Mouse (Mus musculus): ENCODE results near the gene Card19. TPM values are rescaled to one million over a fixed set of nuclear protein-coding genes. Genes with fewer than 3 reads are reported as not detected.

Card19 gene
- polyA plus RNA-seq, 1 experiment from 2014 or later = 29.2 TPM

GRCm38 (mm10) chr13:49172335-49172734 is 43.5 kb downstream of the Card19 start:
- WGBS = 95% methylated on average over 7 of the region's 7 CpGs
- Histone ChIP-seq H3K36me3 (no peaks in the 10 kb centered on the region), H3K9me3 (replicated peaks) (no peaks in the 10 kb centered on the region), H3K27me3 (ENCODE audit: low read depth, poor library complexity, severe bottlenecking) (0 out of 2 replicates have a peak, but pooled peaks cover 7% of the 10 kb centered on the region), H3K27ac (no peak overlapping the region), H3K4me3 (no peak overlapping the region), H3K4me1 (peaks cover 9% of the 10 kb centered on the region; the same call in 1 of the 2 replicates)
- no peak for DNase-seq (ENCODE audit: low spot score)

GRCm38 (mm10) chr13:49171729-49172128 is 44.1 kb downstream of the Card19 start:
- Histone ChIP-seq H3K27me3 (ENCODE audit: low read depth, poor library complexity, severe bottlenecking) (0 out of 2 replicates have a peak, but pooled peaks cover 7% of the 10 kb centered on the region), H3K36me3 (no peaks in the 10 kb centered on the region), H3K27ac (no peak overlapping the region), H3K9me3 (replicated peaks) (no peaks in the 10 kb centered on the region), H3K4me1 (peaks cover 13% of the 10 kb centered on the region; the same call in 1 of the 2 replicates), H3K4me3 (no peak overlapping the region)
- no peak for DNase-seq (ENCODE audit: low spot score)
- WGBS = 86% methylated on average over 1 of the region's 1 CpGs

- Histone ChIP-seq H3K36me3 (no peaks in the 10 kb centered on the region), H3K27ac (no peak overlapping the region), H3K9me3 (replicated peaks) (no peaks in the 10 kb centered on the region), H3K4me1 (peaks cover 13% of the 10 kb centered on the region; the same call in 1 of the 2 replicates), H3K27me3 (ENCODE audit: low read depth, poor library complexity, severe bottlenecking) (0 out of 2 replicates have a peak, but pooled peaks cover 7% of the 10 kb centered on the region), H3K4me3 (no peak overlapping the region)
- WGBS = 92% methylated on average over 11 of the region's 11 CpGs
- DNase-seq (ENCODE audit: low spot score) = no peak
Measured at GRCm38 (mm10) chr13:49170623-49171022, 45.2 kb downstream of the Card19 start.

DNA sequence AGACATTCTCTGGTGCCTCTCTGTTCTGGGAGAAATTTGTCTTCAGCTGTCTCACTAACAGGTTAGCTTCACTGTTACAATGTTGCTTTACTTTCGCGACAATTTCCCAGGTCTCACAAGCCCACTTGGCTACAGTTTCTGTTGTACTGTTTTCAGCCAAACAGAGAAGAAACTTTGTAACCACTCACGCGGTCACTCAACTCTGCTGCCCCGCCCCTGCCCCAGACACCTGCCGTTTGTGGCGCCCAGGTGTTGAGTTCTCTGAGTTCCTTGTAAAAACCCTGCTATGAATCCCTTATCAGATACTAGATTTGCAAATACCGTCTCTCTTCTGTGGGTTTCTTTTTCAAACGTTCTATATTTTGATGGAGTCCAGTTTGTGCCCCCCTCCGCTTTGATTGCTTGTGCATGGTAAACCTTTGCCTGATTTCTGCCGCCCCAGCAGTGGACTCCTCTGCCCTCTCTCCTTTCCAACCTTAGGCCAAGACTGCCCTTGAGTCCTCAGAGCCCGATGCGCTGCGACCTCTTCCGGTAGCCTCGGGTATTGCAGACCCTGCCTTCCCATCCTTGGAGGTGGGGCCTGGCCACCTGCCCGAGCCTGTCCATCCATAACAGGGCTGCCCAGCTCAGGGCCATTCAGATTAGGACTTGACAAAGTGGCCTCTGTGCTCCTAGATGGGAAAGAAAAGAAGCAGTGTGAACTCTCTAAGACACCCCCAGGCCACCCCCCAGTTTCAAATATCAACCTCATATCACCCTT is 46.2 kb downstream of the Card19 start:
- 0 out of 2 replicates have a peak, but pooled peaks cover 7% of the 10 kb centered on the region for H3K27me3 ChIP-seq (ENCODE audit: low read depth, poor library complexity, severe bottlenecking)
- no peaks in the 10 kb centered on the region for H3K9me3 ChIP-seq (replicated peaks)
- WGBS = 18% methylated on average over 17 of the region's 17 CpGs
- DNase-seq (ENCODE audit: low spot score) = peak; percentile 92
- no peaks in the 10 kb centered on the region for H3K36me3 ChIP-seq
- peaks cover 13% of the 10 kb centered on the region; the same call in 1 of the 2 replicates for H3K4me1 ChIP-seq
- no peak overlapping the region for H3K4me3 ChIP-seq
- no peak overlapping the region for H3K27ac ChIP-seq

DNA sequence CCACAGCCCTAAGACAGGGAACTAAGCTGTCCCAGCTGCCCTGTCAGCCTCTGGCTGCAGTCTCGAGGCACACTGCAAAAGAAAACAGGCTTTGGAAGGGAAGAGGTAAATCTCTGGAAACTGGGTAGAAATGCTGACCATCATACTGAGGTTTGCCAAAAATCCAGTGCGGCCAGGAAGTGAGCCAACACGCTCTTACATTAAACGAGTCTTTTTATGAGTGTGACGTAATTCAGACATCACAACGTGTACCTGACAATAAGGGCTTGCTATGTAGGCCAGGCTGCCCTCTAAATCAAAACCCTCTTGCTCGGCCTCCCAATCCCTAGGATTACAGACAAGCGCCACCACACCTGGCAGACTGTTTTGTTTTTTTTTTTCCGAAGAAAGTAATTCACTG is 48.8 kb downstream of the Card19 start:
- no peak overlapping the region for H3K4me3 ChIP-seq
- H3K9me3 ChIP-seq (replicated peaks) = no peaks in the 10 kb centered on the region
- H3K36me3 ChIP-seq = no peaks in the 10 kb centered on the region
- no peak for DNase-seq (ENCODE audit: low spot score)
- H3K27ac ChIP-seq = no peak overlapping the region
- 78% methylated on average over 9 of the region's 9 CpGs for WGBS
- H3K4me1 ChIP-seq = peaks cover 7% of the 10 kb centered on the region; the same call in 1 of the 2 replicates
- H3K27me3 ChIP-seq (ENCODE audit: low read depth, poor library complexity, severe bottlenecking) = 0 out of 2 replicates have a peak, but pooled peaks cover 3% of the 10 kb centered on the region

GRCm38 (mm10) chr13:49163645-49164044 is 52.2 kb downstream of the Card19 start:
- no peaks in the 10 kb centered on the region for H3K9me3 ChIP-seq (replicated peaks)
- H3K27me3 ChIP-seq (ENCODE audit: low read depth, poor library complexity, severe bottlenecking) = no peaks in the 10 kb centered on the region
- DNase-seq (ENCODE audit: low spot score) = no peak
- peaks cover 7% of the 10 kb centered on the region; the same call in 1 of the 2 replicates for H3K4me1 ChIP-seq
- H3K36me3 ChIP-seq = no peaks in the 10 kb centered on the region
- H3K27ac ChIP-seq = no peak overlapping the region
- WGBS = 84% methylated on average over 7 of the region's 7 CpGs
- H3K4me3 ChIP-seq = no peak overlapping the region

GRCm38 (mm10) chr13:49162722-49163121 is 53.1 kb downstream of the Card19 start:
- 83% methylated on average over 4 of the region's 4 CpGs for WGBS
- Histone ChIP-seq H3K9me3 (replicated peaks) (no peaks in the 10 kb centered on the region), H3K27ac (no peak overlapping the region), H3K4me1 (peaks cover 7% of the 10 kb centered on the region; the same call in 1 of the 2 replicates), H3K36me3 (no peaks in the 10 kb centered on the region), H3K4me3 (no peak overlapping the region), H3K27me3 (ENCODE audit: low read depth, poor library complexity, severe bottlenecking) (no peaks in the 10 kb centered on the region)
- no peak for DNase-seq (ENCODE audit: low spot score)

DNA sequence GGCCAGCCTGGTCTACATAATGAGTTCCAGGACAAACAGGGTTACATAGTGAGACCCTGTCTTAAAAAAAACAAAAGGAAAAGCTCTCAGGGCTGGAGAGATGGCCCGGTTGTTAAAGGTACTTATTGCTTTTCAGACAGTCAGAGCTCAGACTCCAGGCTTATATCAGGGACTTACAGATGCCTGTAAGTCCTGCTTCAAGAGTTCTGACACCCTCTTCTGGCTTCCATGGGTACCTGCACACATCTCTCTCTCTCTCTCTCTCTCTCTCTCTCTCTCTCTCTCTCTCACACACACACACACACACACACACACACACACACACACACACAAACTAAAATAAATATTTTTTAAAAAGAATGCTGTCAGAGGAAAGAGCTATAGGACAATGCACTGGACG is 54.6 kb downstream of the Card19 start:
- no peak for DNase-seq (ENCODE audit: low spot score)
- whole genome bisulfite sequencing = 78% methylated on average over 2 of the region's 2 CpGs
- Histone ChIP-seq H3K4me1 (no peaks in the 10 kb centered on the region), H3K4me3 (no peak overlapping the region), H3K27me3 (ENCODE audit: low read depth, poor library complexity, severe bottlenecking) (no peaks in the 10 kb centered on the region), H3K9me3 (replicated peaks) (0 out of 2 replicates have a peak, but pooled peaks cover 3% of the 10 kb centered on the region), H3K27ac (no peak overlapping the region), H3K36me3 (no peaks in the 10 kb centered on the region)

- Histone ChIP-seq H3K9me3 (replicated peaks) (0 out of 2 replicates have a peak, but pooled peaks cover 3% of the 10 kb centered on the region), H3K4me1 (no peaks in the 10 kb centered on the region), H3K27me3 (ENCODE audit: low read depth, poor library complexity, severe bottlenecking) (no peaks in the 10 kb centered on the region), H3K27ac (no peak overlapping the region), H3K36me3 (no peaks in the 10 kb centered on the region), H3K4me3 (no peak overlapping the region)
- 76% methylated on average over 10 of the region's 10 CpGs for whole genome bisulfite sequencing
- DNase-seq (ENCODE audit: low spot score) = no peak
Measured at GRCm38 (mm10) chr13:49158040-49158713, 57.7 kb downstream of the Card19 start.

DNA sequence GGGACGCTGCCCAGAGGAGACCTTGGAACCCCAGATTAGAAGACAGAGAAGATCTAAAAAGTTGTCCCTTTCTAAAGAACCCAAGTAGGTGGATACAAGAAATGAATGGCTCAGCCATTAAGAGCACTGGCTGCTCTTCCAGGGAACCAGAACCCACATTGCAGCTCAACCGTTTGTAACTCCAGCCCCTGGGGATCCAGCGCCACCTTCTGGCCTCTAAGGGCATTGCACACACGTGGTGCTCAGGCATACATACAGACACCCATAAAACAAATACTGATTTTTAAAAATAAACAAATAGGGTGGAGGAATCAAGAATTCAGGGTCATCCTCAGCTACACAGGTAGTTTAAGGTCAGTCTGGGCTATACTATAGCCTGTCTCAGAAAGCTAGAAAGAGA is 59.2 kb downstream of the Card19 start:
- no peak overlapping the region for H3K4me3 ChIP-seq
- no peak for DNase-seq (ENCODE audit: low spot score)
- 76% methylated on average over 4 of the region's 4 CpGs for WGBS
- H3K27me3 ChIP-seq (ENCODE audit: low read depth, poor library complexity, severe bottlenecking) = no peaks in the 10 kb centered on the region
- no peaks in the 10 kb centered on the region for H3K4me1 ChIP-seq
- 0 out of 2 replicates have a peak, but pooled peaks cover 3% of the 10 kb centered on the region for H3K9me3 ChIP-seq (replicated peaks)
- H3K27ac ChIP-seq = no peak overlapping the region
- H3K36me3 ChIP-seq = no peaks in the 10 kb centered on the region

GRCm38 (mm10) chr13:49154621-49155020 is 61.2 kb downstream of the Card19 start:
- WGBS = 69% methylated on average over 7 of the region's 7 CpGs

DNA sequence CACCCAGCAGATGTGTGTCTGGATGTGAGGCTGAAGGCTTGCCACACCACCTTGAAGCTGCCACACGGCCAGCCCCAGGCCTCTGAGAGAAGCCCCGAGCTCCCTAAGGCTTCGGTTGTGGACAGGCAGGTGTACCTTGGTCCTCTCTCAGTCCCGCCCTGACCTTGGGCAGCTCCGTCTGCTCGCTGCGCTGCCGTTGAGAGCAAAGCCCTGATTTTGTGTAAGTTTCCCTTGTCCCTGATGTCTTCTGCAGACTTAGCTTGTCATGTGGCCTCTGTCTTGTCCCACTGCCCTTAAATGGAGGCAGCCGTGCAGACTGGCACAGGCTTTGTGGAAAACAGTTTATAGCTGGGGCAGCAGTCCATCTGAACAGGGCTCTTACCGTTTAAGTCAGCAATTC is 61.8 kb downstream of the Card19 start:
- Histone ChIP-seq H3K27me3 (ENCODE audit: low read depth, poor library complexity, severe bottlenecking) (peaks cover 23% of the 10 kb centered on the region), H3K4me3 (no peak overlapping the region), H3K9me3 (replicated peaks) (0 out of 2 replicates have a peak, but pooled peaks cover 3% of the 10 kb centered on the region), H3K36me3 (no peaks in the 10 kb centered on the region), H3K4me1 (no peaks in the 10 kb centered on the region), H3K27ac (no peak overlapping the region)
- WGBS = 84% methylated on average over 10 of the region's 10 CpGs
- DNase-seq (ENCODE audit: low spot score) = no peak

More at GRCm38 (mm10) chr13:49154621-49155020, 61.2 kb downstream of the Card19 start:
- no peak for DNase-seq (ENCODE audit: low spot score)
- Histone ChIP-seq H3K27me3 (ENCODE audit: low read depth, poor library complexity, severe bottlenecking) (peaks cover 17% of the 10 kb centered on the region), H3K4me3 (no peak overlapping the region), H3K36me3 (no peaks in the 10 kb centered on the region), H3K9me3 (replicated peaks) (0 out of 2 replicates have a peak, but pooled peaks cover 3% of the 10 kb centered on the region), H3K27ac (no peak overlapping the region), H3K4me1 (no peaks in the 10 kb centered on the region)
